Mouse (Mus musculus) neural tube, embryonic 10.5 days (tissue): Measurements from ENCODE around the gene Figla.
"Not testable (repeated sequence)": the region's sequence is repeated elsewhere in the genome, so short reads cannot be mapped to it uniquely, and the experiment has no call there.

Experiments
- DNase-seq: peaks from one replicate; pipeline ENCODE4 v3.0.0-alpha.2; 2017; ENCODE audit warnings: low spot score; ENCODE audit errors: extremely low spot score

The Figla gene

GRCm38 (mm10) chr6:86015871-86016270 lies at the start of gene Figla:
Figla (plus strand) TSS chr6:86016171.
- no peak for DNase-seq

- no peak for DNase-seq
Measured at GRCm38 (mm10) chr6:85966686-85967085, 49.3 kb upstream of the Figla start.

- no peak for DNase-seq
Measured at GRCm38 (mm10) chr6:85969889-85970288, 46.1 kb upstream of the Figla start.

- no peak for DNase-seq
Measured at GRCm38 (mm10) chr6:85972699-85973098, 43.3 kb upstream of the Figla start.

- DNase-seq = no peak
Measured at GRCm38 (mm10) chr6:85973336-85973735, 42.6 kb upstream of the Figla start.

- no peak for DNase-seq
Measured at GRCm38 (mm10) chr6:85974941-85975617, 40.9 kb upstream of the Figla start.

- DNase-seq = no peak
Measured at GRCm38 (mm10) chr6:85975761-85976160, 40.2 kb upstream of the Figla start.

- DNase-seq = no peak
Measured at GRCm38 (mm10) chr6:85976242-85976641, 39.7 kb upstream of the Figla start.

- not testable (repeated sequence) for DNase-seq
Measured at GRCm38 (mm10) chr6:85978736-85979135, 37.2 kb upstream of the Figla start.

GRCm38 (mm10) chr6:85984351-85984750 lies 31.6 kb upstream of the Figla start:
- DNase-seq = no peak

- not testable (repeated sequence) for DNase-seq
Measured at GRCm38 (mm10) chr6:85989570-85989969, 26.4 kb upstream of the Figla start.

- DNase-seq = not testable (repeated sequence)
Measured at GRCm38 (mm10) chr6:85990774-85991173, 25.2 kb upstream of the Figla start.

- no peak for DNase-seq
Measured at GRCm38 (mm10) chr6:86003405-86003925, 12.5 kb upstream of the Figla start.

GRCm38 (mm10) chr6:86004271-86005148 lies 11.5 kb upstream of the Figla start:
- peak; percentile 83 for DNase-seq

- DNase-seq = peak; percentile 54
Measured at GRCm38 (mm10) chr6:86009980-86010379, 6.0 kb upstream of the Figla start.

GRCm38 (mm10) chr6:86014812-86015211 lies 1.2 kb upstream of the Figla start:
- not testable (repeated sequence) for DNase-seq

- DNase-seq = no peak
Measured at GRCm38 (mm10) chr6:86016793-86017350, 901 bp downstream of the Figla start.

GRCm38 (mm10) chr6:86019415-86020237 lies 3.7 kb downstream of the Figla start:
- DNase-seq = no peak

GRCm38 (mm10) chr6:86020948-86021347 lies 5.0 kb downstream of the Figla start:
- peak; percentile 42 for DNase-seq

- no peak for DNase-seq
Measured at GRCm38 (mm10) chr6:86026632-86027292, 10.8 kb downstream of the Figla start.
